Mouse (Mus musculus): ENCODE data around the gene Hoxd4.
A peak's percentile ranks its signal among the peaks of the same experiment; 100 is the strongest.

Hoxd4 gene

GRCm38 (mm10) chr2:74679596-74679971 is 32.1 kb upstream of the Hoxd4 start:
- DNase-seq: no peak

- DNase-seq: no peak
Measured at GRCm38 (mm10) chr2:74679980-74680379, 31.7 kb upstream of the Hoxd4 start.

GRCm38 (mm10) chr2:74680561-74681398 is 30.9 kb upstream of the Hoxd4 start:
- DNase-seq: no peak

- DNase-seq: peak in 1 of 2 experiments; percentile 51
Measured at GRCm38 (mm10) chr2:74681594-74682531, 29.9 kb upstream of the Hoxd4 start.

- DNase-seq: no peak
Measured at GRCm38 (mm10) chr2:74682796-74683195, 28.9 kb upstream of the Hoxd4 start.

- DNase-seq: no peak
Measured at GRCm38 (mm10) chr2:74683471-74683951, 28.2 kb upstream of the Hoxd4 start.

- DNase-seq: no peak
Measured at GRCm38 (mm10) chr2:74684106-74684505, 27.6 kb upstream of the Hoxd4 start.

- DNase-seq: no peak
Measured at GRCm38 (mm10) chr2:74685059-74685603, 26.6 kb upstream of the Hoxd4 start.

GRCm38 (mm10) chr2:74686301-74686987 is 25.3 kb upstream of the Hoxd4 start:
- peak; percentile 91 for DNase-seq

- DNase-seq: no peak
Measured at GRCm38 (mm10) chr2:74686988-74687697, 24.6 kb upstream of the Hoxd4 start.

GRCm38 (mm10) chr2:74687698-74688555 is 23.8 kb upstream of the Hoxd4 start:
- no peak for DNase-seq

GRCm38 (mm10) chr2:74688795-74689573 is 22.7 kb upstream of the Hoxd4 start:
- no peak for DNase-seq

- peak in 1 of 2 experiments; percentile 54 for DNase-seq
Measured at GRCm38 (mm10) chr2:74689574-74690337, 22.0 kb upstream of the Hoxd4 start.

- no peak for DNase-seq
Measured at GRCm38 (mm10) chr2:74690338-74690716, 21.4 kb upstream of the Hoxd4 start.

GRCm38 (mm10) chr2:74691022-74691951 is 20.4 kb upstream of the Hoxd4 start, which contains the start of gene Hoxd10:
Gene Hoxd10 (plus strand): TSS chr2:74691924.
- peak; percentile 89 to 94 for DNase-seq

- DNase-seq: peak in 1 of 2 experiments; percentile 43
Measured at GRCm38 (mm10) chr2:74691995-74692807, 19.5 kb upstream of the Hoxd4 start.

Data from kidney, postnatal 36 days (tissue).